Mouse (Mus musculus) E14TG2a.4 (cell line): ENCODE results near the gene Adap1.

Experiments
- CTCF ChIP-seq: conservative IDR thresholded peaks from 2 replicates; pipeline ENCODE4 v1.5.1; 2014; ENCODE audit warnings: low read length
- NANOG ChIP-seq: IDR thresholded peaks from 2 replicates; pipeline ENCODE4 v1.6.1; 2014; ENCODE audit warnings: borderline replicate concordance, low read length, mixed read lengths
- POU5F1 ChIP-seq: IDR thresholded peaks from 2 replicates; pipeline ENCODE4 v1.6.1; 2014; ENCODE audit warnings: low read length, borderline replicate concordance

DNA sequence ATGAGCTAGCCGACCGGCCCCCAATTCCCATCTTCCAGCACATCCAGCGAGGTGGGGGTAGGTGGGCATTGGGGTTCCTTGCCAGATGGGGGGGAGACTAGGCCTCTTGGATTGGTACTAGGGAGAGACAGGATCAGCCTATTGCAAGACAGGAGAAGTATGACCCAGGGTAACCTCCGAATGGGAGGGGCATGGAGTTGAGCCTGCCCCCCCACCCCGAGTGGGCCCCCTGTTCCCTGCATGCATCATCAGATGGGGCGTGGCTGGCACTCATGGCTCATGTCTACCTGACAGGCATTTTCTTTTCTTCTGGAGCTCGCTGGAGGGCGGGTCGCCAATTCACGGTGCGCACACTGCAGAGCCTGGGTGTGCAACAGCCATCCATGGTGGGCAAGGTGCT, 28.5 kb upstream of the Adap1 start:
- TF ChIP-seq CTCF = no peak
- TF ChIP-seq NANOG = no peak
- no peak for TF ChIP-seq POU5F1
